Mouse (Mus musculus): ENCODE data around the gene Pfdn6.

Pfdn6 gene

DNA sequence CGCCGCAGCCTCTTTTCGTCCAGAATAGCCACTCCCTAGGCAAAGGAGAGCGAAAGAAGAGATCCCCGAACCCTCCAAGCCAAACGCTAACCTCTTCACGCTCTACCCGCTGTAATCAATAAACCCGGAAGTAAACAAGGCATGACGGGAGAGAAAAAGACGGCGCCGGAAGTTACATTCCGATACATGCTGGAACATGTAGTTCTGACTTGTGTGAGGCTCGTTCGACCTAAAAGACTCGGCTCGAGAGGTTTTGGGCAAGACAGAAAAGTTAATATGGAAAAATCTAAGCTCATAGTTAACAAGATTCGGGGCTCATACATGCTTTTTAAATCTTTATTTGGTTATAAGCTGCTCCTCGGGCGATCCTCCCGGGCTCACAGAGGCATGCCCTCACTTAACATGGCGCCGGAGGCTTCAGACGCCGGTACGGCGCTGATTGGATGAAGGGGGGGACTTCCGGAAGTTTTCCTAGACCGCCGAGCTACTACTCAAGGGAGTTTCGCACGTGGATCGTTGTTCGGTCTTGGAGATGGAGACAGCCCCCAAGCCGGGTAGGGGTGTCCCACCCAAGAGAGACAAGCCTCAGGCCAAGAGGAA lies at the start of gene Pfdn6, which contains the start of gene Wdr46:
Gene Pfdn6, minus strand, starts transcription at position 138 of the 600 bp plus-strand sequence.
Gene Wdr46, plus strand, starts transcription at position 455 of the 600 bp plus-strand sequence.
- DNase-seq = peak in 1 of 2 experiments; percentile 81

DNA sequence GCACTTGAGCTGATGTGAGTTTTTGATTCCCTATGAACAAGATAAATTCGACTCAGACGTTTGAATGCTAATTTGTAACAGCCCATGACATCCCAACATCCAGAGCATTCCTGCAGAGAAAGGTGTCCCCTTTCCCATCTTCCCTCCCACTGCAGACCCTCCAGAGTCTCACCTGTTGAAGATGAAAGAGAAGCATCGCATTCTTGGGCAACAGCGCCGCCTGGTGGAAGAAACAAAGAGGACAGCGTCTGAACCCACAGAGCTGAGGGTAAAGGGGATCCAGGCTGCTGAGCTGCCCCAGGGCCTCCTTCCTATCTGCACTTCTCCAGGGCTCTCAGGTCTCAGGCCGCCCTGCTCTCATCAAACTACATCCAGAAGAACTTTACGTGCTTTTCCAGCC lies 42.0 kb upstream of the Pfdn6 start:
- peak in 1 of 2 experiments; percentile 63 for DNase-seq

DNA sequence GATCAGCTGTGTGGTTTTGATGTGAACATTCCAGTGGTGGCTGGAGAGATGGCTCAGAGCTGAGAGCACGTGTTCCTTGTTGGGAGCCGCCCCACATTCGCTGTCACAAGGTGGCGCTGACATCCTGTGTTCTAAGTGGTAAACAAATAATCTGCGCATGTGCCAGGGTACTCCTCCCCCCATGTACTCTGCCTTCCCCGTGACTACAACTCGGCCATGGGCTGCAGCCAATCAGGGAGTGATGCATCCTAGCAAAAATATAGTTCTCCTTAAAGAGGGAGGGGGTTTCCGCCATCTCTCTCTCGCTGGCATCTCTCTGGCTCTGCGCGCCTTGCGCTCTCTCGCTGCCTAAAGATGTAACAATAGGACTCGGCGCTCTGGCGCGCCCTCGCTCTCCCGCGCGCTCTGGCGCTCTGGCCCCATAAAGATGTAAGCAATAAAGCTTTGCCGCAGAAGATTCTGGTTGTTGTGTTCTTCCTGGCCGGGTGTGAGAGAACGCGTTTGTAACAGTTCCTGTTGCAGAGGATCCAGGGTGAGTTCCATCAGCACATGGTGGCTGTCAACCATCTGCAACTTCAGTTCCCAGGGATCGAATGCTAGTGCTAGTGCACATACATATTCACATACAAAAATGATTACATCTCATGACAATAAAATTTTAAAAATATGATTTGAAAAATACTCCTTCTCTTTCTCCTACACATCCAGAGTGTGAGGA lies 41.2 kb upstream of the Pfdn6 start:
- peak; percentile 77 to 88 for DNase-seq

DNA sequence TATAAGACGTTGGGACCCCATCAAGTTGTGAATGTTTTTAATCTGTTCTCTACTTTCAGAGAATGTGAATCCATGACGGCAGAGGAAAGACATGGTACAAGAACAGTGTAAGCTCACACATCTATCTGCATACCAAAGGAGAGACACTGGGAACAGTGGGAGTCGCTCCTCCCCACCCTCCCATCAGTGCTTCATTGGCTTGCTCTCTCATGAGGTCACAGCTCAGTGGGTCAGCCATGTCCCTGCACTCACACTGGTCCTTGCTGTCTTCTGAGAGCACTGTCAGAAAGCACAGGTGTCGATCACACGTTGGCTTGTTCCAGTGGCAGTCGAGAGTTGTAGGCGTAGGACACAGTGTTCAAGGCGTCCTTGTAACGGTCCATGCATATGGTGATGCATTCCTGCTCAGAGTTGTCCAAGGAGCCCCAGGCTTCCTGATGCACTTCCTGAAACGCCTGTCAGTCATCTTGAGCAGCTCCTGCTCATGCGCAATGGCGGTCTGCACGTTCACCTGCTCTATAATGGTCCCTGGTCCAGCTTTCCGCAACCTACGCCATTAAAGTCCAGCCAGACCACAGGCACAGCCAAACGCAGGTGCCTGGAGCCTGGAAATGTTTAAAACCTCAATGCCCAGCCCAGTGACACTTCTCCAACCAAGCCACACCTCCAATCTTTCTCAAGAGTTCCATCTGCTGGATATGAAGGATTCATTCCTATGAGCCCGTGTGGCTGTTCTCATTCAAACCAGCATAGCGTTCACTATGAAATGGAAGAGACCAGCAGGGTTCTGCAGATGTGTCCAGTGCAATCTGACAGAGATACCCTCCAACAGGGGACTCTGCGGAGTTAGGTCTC lies 40.3 kb upstream of the Pfdn6 start:
- no peak for DNase-seq

DNA sequence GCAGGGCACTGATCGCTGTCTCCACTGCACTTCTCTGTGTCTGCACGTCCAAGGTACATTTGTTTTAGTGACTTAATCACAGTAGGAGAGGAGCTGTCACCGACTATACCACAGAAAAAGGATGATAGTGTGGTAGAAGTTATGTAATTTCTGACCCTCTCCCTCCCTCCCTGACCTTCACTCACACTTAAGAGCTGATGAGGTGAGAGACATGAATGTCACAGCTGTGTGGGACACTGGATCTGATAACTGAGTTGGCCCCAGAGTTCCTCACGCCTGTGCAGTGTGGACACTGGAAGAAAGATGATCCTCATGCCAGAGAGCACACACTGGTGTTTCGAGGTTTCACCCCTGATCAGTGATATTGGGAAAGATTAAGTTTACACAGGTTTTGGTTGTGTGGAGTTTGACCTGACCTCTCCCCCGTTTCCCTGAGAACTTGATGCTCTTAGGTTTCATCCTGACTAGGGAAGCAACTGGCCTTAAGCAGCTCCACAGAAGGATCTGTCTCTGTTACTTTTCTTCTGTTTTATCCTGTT lies 39.4 kb upstream of the Pfdn6 start:
- DNase-seq = no peak

DNA sequence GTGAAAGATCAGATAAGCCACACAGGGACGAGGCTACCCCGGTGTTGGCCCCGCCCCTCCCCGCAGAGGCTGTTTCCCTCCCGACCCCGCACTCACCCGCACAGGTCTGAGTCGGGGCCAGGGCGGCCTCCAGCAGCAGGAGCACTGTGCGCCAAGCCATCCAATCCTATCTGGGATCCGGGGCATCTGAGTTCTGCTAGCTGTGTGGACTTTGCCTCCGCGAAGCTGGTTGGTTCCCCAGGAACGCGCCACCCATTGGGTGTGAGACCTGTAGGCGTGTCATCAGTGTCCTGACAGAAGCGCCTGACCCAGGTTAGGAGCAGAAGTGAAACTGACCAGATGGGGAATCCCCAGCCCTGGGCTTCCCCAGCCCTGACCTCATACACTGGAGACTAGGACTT lies 38.5 kb upstream of the Pfdn6 start:
- DNase-seq = peak; percentile 60 to 73

DNA sequence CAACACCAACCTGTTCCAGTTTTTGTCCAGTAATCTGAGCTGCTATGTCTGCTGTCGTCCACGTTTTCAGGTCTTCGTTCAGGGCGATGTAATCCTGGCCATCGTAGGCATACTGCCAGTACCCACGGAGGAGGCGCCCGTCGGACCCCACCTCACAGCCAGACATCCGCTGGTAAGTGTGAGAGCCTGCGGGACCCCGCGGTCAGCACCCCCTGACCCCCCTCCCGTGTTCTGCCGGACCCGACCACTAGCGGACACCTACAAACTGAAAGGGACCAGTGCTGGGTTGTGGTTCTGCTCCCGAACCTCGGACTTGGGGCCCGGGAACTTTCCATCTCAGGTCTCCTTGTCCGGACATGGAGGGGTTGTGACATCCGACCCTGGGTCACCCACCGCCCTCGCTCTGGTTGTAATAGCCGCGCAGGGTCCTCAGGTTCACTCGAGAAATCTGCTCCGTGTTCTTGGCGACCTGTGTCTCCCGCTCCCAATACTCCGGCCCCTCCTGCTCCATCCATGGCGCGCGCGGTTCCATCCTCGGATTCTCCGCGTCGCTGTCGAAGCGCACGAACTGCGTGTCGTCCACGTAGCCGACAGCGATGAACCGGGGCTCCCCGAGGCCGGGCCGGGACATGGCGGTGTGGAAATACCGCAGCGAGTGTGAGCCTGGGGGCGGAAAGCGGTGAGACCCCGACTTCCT lies 37.9 kb upstream of the Pfdn6 start:
- DNase-seq = no peak

DNA sequence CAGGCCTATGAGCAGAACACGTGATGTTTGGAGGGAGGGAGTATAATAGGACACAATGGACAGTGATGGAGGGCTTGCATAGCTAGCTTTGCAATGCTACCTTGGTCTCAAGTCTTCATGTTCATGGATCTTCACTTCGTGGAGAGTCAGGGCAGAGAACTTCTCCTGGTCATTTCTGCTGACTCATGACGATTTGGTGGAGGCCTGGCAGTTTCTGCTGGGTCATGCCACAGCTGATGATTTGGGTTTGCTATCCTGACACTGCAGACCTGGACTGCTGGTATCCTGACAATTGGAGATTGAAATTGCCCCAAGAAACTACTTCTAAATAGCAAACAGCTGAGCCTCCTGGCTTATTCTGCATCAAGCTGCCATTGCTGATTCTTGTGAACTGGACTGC lies 33.4 kb upstream of the Pfdn6 start:
- no peak for DNase-seq

DNA sequence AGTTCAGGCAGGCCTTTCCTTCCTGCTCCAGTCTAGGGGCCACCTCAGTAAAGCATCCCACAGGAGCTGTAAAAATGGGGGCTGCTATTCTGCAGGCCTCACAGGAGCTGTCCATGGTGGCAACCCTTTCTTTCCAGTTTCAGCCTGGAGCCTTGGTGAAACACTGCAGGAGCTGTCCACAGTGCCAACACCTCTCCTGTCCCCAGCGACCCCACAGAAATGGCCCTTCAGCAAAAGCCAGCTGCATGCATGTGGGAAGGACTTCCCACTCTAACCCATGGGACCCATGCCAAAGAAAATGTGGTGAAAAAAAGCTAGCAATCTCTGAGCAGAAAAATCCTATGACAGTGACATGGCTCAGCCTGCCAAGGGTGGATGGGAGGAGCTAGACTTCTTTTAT lies 32.5 kb upstream of the Pfdn6 start:
- no peak for DNase-seq

DNA sequence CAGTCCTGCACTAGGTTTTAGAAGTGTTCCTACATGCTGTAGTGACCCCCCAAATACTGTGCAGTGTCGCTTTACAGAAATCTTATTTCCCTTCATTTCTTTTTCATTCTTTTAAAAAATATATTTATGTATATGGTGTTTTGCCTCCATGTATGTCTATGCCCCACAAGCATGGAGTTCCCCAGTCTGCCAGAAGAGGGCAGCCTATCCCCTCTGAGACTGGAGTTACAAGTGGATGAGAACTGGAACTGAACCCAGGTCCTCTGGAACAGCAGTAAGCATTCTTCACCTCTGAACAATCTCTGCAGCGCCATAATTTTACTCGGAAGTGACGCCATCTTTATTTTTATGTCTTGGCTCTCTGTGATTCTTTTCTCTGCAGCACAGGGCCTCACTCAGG lies 29.3 kb upstream of the Pfdn6 start:
- no peak for DNase-seq

DNA sequence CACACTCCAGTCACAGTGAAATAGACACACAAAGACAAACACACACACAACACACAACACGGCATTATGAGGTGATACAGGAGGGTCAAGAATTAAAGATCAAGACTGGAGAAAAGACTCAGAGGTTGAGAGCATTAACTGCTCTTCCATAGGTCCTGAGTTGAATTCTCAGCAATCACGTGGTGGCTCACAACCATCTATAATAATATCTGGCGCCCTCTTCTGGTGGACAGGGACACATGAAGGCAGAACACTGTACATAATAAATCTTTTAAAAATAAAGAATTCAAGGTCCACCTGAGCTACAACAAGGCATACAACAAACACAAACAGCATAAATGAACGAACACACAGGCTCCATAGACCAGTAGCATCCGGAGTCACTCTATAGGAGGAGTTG lies 28.8 kb upstream of the Pfdn6 start:
- DNase-seq = no peak

DNA sequence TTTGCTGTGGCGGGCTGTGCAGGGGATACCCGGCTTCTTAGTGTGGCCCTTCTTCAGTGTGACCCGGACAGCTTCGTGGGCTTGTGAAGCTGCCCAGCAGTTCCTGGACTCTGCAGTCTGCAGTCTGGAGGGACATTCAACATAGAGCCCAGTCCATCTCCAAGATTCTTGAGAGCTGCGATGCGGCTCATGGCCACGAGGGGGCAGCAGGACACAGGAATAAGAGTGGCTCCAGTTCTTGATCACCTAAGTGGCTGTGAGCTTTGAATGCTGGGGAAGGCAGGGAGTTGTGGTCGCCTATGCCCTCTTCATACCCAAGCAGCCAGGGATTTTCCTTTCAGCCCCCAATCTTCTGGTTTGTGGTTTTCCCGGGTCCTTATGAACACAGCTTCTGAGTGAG lies 28.3 kb upstream of the Pfdn6 start:
- DNase-seq = peak in 1 of 2 experiments; percentile 59

DNA sequence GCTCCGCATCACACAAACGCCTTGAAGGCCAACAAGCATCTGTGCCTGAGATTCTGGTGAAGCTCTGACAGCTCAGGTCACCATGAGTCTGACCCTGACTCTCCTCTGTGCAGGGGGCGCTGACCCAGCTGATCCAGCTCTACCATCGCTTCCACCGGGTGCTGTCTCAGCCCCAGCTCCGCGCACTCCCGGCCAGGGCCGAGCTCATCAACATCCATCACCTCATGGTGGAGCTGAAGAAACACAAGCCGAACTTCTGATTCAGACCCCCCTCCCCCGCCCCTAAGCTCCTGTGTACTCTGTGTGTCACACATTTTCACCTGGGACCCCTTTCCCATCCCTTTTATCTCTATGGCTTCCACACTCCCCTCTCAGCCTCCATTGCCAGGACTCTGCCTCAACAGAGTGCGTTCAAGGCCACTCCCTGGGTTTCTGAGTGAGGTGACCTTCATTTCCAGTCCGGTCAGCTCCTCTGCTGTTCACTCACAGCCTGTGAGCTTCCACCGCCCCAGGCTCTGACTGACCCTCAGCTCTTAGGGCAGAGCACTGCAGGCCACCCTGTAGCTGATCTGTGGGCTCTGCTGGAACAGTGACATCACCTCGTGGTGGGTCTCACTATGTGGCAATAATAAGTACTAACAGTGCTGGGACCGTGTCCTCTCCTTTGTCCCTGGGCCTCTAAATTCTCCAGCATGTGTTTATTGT lies 25.9 kb upstream of the Pfdn6 start:
- no peak for DNase-seq

DNA sequence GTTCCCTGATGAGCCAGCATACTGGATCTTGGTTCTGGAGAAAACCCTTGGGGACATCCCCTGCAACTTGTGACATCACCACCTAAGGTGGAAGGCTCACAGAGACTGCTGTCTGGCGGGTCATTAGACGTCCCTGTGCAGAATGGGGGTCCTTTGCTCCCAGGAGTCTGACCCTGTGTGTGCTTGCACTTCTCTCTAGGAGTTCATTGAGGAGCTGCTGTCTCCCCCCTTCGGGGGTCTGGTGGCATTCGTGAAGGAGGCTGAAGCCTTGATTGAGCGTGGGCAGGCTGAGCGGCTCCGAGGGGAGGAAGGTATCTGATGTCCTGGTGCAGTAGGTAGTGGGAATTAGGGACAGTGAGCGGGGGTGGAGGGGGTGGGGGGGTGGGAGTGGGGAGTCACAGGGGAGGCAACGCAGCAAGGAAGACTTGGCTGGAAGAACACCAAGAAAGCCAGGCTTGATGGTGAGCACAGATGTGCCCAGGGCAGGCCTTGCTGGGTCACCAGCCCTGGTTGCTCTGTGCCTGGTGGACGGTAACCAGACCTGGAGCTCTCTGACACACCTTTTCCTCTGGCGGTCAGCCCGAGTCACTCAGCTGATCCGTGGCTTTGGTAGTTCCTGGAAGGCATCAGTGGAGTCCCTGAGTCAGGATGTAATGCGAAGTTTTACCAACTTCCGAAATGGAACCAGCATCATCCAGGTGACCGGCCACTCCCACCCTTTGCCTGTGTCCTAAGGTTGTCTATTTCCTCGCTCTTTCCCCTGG lies 25.1 kb upstream of the Pfdn6 start:
- DNase-seq = no peak

DNA sequence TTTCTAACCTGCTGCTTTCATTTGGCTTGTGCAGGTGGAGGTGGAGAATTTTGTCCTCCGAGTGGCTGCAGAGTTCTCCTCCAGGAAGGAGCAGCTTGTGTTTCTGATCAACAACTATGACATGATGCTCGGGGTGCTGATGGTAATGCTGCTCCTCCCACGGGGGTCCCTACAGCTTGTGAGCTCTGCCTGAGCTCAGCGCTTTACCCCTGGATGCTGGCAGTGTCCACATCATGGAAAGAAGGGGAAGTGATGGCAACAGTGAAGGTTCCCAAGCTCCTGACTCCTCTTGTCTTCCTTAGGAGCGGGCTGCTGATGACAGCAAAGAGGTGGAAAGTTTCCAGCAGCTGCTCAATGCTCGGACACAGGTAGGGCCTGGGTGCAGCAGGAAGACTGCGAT lies 22.7 kb upstream of the Pfdn6 start:
- no peak for DNase-seq

DNA sequence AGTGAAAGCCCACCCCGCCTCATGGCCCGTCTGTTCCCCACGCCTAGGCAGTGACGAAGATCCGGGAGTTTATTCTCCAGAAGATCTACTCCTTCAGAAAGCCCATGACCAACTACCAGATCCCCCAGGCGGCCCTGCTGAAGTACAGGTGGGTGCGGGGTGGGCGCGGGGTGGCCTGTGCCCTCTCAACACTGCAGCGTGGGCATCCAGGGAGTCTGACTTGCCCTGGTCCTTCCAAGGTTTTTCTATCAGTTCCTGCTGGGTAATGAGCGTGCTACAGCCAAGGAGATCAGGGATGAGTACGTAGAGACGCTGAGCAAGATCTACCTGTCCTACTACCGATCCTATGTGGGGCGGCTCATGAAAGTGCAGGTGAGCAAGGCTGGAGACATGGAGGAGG lies 19.8 kb upstream of the Pfdn6 start:
- no peak for DNase-seq

DNA sequence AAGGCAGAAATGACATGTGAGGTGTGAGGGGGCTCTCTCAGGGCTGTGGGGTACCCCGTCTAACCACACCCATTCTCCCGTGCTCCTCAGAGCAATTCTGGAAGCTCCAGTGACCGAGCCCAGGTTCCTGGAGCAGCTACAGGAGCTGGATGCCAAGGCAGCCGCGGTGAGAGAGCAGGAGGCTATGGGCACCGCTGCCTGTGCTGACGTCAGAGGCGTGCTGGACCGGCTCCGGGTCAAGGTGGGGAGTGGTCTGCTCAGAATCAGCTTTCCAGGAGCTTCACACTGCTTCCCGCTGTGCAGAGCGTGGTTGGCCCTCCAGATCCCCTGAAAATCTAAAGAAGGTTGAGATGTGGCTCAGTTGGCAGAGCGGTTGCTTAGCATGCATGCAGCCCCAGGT lies 19.0 kb upstream of the Pfdn6 start:
- no peak for DNase-seq

DNA sequence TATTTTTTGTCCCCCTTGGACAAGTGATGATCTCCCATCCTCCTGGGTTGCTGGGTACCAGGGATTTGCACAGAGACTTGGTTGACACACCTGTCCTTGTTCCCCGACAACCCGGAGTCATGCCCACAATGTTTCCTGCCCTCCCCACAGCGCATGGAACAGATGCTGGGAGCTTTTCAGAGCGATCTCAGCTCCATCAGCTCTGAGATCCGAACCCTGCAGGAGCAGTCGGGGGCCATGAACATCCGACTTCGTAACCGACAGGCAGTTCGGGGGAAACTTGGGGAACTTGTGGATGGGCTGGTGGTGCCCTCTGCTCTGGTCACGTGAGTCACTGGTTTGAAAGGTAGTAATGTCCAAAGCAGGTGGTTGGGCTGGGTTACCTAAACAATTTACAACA lies 18.3 kb upstream of the Pfdn6 start:
- DNase-seq = no peak

DNA sequence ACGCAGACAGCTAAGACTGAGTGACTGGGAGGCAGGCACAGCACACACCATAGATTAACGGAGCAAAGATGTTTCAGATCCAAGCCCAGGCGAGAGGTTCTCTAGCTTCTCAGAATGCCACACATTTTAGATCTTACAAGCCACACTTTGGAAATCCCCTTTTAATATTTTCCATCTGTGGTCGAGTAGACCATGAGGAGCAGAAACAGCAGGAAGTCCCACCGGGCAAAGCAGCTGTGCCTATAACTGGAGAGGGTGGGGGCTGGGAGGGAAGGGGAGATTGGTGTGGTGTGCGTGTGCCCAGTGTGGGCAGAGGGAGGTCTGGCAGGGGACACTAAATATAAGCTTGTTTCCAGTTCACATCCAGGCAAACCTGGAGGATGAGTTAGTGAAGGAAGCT lies 17.4 kb upstream of the Pfdn6 start:
- no peak for DNase-seq

DNA sequence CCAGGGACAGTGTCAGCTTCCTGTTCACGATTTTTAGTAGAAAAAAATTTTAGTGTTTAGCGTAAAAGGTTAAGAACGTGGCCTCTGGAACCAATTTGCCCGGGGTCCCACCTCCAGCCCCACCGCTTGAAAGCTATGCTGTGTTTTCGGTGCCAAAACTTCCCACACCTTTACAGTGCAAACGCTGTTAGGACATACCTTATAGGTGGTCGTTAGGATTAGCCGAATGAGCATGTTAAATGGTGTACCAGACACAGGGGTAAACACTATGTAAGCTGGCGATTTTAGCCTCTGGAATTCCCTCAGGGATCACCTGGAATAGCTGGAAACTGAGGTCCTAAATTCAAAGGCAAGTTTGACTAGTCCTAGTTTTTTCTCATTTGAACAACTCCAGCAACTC lies 16.2 kb upstream of the Pfdn6 start:
- no peak for DNase-seq

DNA sequence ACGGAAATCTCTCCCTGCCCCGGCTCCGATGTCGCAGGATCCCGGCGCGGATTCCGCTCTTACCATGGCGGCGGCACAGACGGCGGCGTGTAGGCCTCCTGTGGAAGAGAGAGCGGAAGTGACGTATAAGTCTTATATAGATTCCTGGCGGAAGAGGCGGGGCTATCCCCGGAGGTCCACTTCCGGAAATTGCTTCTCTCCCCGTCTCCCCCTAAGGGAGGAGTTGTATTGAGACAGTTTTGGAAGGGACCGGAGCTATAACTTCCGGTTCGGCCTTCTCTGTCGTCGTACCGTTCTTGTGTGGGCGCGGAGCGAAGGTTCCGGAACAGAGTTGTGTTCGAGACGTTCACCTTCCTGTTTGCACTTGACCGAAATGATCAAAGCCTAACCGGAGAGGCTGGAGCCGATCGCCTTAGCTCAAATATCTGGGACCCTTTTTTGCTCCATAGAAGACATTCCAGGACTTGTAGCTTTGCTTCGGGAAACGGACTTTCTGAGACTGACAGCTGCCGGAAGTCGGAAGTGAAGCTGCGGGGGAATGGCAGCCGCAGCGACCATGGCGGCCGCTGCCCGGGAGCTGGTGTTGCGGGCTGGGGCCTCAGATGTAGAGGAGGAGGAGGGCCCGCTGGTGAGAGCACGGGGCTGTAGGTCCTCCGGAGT lies 15.5 kb upstream of the Pfdn6 start, which contains the start of the genes Vps52 and Rps18:
Gene Vps52, plus strand, starts transcription at position 258 of the 660 bp plus-strand sequence.
Gene Rps18, minus strand, starts transcription at position 447 of the 660 bp plus-strand sequence.
- DNase-seq = peak; percentile 90 to 96
